Mouse (Mus musculus) kidney, postnatal 0 days (tissue): ENCODE data around the gene Rims1. TPM values are rescaled to one million over a fixed set of nuclear protein-coding genes. Genes with fewer than 3 reads are reported as not detected.

Experiments
- ATAC-seq: fragments of 200-750 bp; cut with Nextera tagmentation; replicated peaks from 2 replicates; pipeline ENCODE4 v1.8.0; 2017; ENCODE audit warnings: low read depth, moderate number of reproducible peaks, moderate TSS enrichment, moderate library complexity; ENCODE audit not compliant: low FRiP score
- DNase-seq: peaks from one replicate; pipeline ENCODE4 v3.0.0-alpha.2; 2016; ENCODE audit warnings: low spot score
- H3K27ac ChIP-seq: fragments of 300-500 bp; sonication (generic); 2 replicates; pipeline ENCODE4 v1.5.1; 2014; ENCODE audit warnings: mild to moderate bottlenecking
- H3K27me3 ChIP-seq: fragments of 300-500 bp; sonication (generic); 2 replicates; pipeline ENCODE4 v1.6.1; 2014; ENCODE audit warnings: low read length, mixed read lengths; ENCODE audit not compliant: insufficient read depth
- H3K36me3 ChIP-seq: fragments of 300-500 bp; sonication (generic); 2 replicates; pipeline ENCODE4 v1.6.1; 2014; ENCODE audit warnings: low read length, mixed read lengths; ENCODE audit not compliant: insufficient read depth
- H3K4me1 ChIP-seq: fragments of 300-500 bp; sonication (generic); replicated peaks from 2 replicates; pipeline ENCODE4 v1.6.1; 2014; ENCODE audit warnings: antibody characterized with exemption, low read length, mixed read lengths; ENCODE audit not compliant: insufficient read depth
- H3K4me2 ChIP-seq: fragments of 300-500 bp; sonication (generic); 2 replicates; pipeline ENCODE4 v1.6.1; 2014; ENCODE audit warnings: mild to moderate bottlenecking, low read length, moderate library complexity, mixed read lengths
- H3K4me3 ChIP-seq: fragments of 300-500 bp; sonication (generic); replicated peaks from 2 replicates; pipeline ENCODE4 v1.5.1; 2014; ENCODE audit warnings: low read depth, low read length
- H3K9ac ChIP-seq: fragments of 300-500 bp; sonication (generic); 2 replicates; pipeline ENCODE4 v1.6.1; 2014; ENCODE audit warnings: low read depth, low read length
- H3K9me3 ChIP-seq: fragments of 300-500 bp; sonication (generic); replicated peaks from 2 replicates; pipeline ENCODE4 v1.6.1; 2016; ENCODE audit warnings: low read length, inconsistent platforms, mixed read lengths
- CTCF ChIP-seq: IDR thresholded peaks from 2 replicates; pipeline ENCODE4 v1.5.1; 2016; ENCODE audit warnings: antibody characterized with exemption, low read depth, mild to moderate bottlenecking, moderate library complexity
- WGBS: fragments of 180-500 bp; shearing (Covaris S2); extraction: QIAGEN DNeasy Blood & Tissue Kit; methylation state at CpG from one replicate; pipeline ENCODE4 v1.1.7; 2014; 5-methylcytosine and 5-hydroxymethylcytosine counted together
- polyA plus RNA-seq: library from polyadenylated mRNA; unstranded; fragments of >200 nt; fragmentation: Nextera tagmentation; extraction: Ambion mirVana; gene quantifications from 2 replicates; pipeline ENCODE4 v1.2.1, GENCODE M21; 2015

The Rims1 gene
- polyA plus RNA-seq, 1 experiment from 2014 or later, result 0.38 TPM

DNA sequence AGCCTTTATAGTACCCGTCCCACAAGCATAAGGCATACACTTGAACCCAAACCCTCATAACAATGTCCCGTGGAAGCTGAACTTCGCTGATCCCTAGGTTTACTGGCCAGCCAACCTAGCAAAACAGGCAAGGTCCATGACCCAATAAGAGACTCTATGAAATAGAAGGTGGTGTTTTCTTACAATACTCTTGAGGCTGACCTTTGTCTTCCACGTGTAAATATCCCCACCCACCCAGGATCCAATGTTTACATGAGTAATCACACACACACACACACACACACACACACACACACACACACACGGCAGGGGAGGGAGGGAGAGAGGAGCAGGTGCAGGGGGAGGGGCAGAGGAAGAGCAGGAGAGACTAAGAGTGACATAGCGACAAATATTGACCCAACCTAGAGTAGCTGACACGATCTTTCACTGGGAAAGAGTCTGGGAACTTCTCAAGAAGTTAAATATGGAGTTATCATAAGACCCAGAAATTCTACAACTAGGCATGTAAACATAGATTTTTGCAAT is 217.9 kb downstream of the Rims1 start:
- H3K27ac ChIP-seq, result no peak overlapping the region
- DNase-seq, result no peak
- ATAC-seq, result no peak
- H3K9me3 ChIP-seq, result no peaks in the 10 kb centered on the region
- TF ChIP-seq CTCF, result no peak
- 75% methylated on average over 7 of the region's 7 CpGs for WGBS
- H3K4me2 ChIP-seq, result no peak overlapping the region
- no peaks in the 10 kb centered on the region for H3K27me3 ChIP-seq
- H3K4me1 ChIP-seq, result no peaks in the 10 kb centered on the region
- H3K9ac ChIP-seq, result no peak overlapping the region
- no peaks in the 10 kb centered on the region for H3K36me3 ChIP-seq
- H3K4me3 ChIP-seq, result no peak overlapping the region

DNA sequence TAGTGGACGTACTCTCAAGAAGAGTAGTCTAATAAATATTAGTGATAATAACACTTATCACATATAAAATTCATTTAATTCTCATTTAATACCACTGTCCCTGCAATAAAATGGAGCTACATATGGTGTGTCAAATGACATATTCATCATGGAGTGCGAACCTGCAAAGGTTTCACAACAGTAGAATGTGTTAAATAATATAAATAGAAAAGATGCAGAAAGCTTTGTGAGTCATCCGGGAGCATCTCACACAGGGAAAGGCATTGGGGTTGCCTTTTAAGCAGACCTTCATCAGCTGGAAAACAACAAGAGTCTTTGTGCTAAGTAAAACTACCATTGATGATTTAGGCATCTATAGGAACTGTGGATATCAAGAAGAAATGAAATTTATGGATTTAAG is 220.2 kb downstream of the Rims1 start:
- H3K36me3 ChIP-seq, result no peaks in the 10 kb centered on the region
- 89% methylated on average over 3 of the region's 3 CpGs for WGBS
- no peaks in the 10 kb centered on the region for H3K27me3 ChIP-seq
- no peak for TF ChIP-seq CTCF
- H3K4me2 ChIP-seq, result no peak overlapping the region
- H3K9me3 ChIP-seq, result no peaks in the 10 kb centered on the region
- H3K4me1 ChIP-seq, result no peaks in the 10 kb centered on the region
- DNase-seq (no peak), ATAC-seq (no peak)
- H3K27ac ChIP-seq, result no peak overlapping the region
- no peak overlapping the region for H3K9ac ChIP-seq
- H3K4me3 ChIP-seq, result no peak overlapping the region

DNA sequence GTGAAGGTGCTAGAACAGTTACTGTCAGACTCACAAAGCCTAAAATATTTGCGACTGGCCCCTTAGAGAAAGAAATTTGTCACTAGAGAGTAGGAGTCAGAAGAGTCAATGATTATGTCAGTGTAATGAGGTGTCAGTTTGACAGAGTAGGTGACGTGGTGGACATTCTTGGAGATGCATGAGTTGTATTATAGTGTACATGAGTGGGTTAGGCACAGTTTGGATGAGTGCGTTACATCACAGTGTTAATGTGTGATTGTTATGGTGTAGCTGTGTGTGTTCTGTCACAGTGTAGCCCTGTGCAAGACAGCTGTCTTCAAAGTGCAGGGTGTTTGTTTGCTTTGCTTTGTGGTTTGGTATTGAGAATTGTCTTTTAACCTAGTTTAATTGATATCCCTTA is 226.3 kb downstream of the Rims1 start:
- Histone ChIP-seq H3K9ac (no peak overlapping the region), H3K4me1 (no peaks in the 10 kb centered on the region), H3K36me3 (no peaks in the 10 kb centered on the region), H3K4me3 (no peak overlapping the region), H3K27me3 (no peaks in the 10 kb centered on the region), H3K27ac (no peak overlapping the region), H3K4me2 (no peak overlapping the region), H3K9me3 (no peaks in the 10 kb centered on the region)
- WGBS, result 77% methylated on average over 3 of the region's 3 CpGs
- no peak for TF ChIP-seq CTCF
- no peak for ATAC-seq
- no peak for DNase-seq

DNA sequence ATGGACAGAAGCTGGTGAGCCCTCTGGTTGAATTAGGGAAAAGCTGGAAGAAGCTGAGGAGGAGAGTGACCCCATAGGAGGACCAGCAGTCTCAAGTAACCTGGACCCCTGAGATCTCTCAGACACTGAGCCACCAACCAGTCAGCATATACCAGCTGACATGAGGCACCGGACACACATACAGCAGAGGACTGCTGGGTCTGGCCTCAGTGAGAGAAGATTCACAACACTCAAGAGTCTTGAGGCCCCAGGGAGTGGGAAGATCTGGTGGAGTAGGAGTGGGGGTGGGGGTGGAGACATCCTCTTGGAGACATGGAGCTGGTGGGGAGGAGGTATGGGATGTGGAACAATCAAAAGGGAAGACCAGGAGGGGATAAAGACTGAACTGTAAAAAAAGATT is 233.1 kb downstream of the Rims1 start:
- no peak for TF ChIP-seq CTCF
- no peak for DNase-seq
- no peaks in the 10 kb centered on the region for H3K9me3 ChIP-seq
- H3K27me3 ChIP-seq, result no peaks in the 10 kb centered on the region
- no peak overlapping the region for H3K4me3 ChIP-seq
- no peaks in the 10 kb centered on the region for H3K36me3 ChIP-seq
- no peaks in the 10 kb centered on the region for H3K4me1 ChIP-seq
- no peak overlapping the region for H3K27ac ChIP-seq
- H3K4me2 ChIP-seq, result no peak overlapping the region
- no peak for ATAC-seq
- no peak overlapping the region for H3K9ac ChIP-seq
- WGBS, result 93% methylated on average over 1 of the region's 1 CpGs

DNA sequence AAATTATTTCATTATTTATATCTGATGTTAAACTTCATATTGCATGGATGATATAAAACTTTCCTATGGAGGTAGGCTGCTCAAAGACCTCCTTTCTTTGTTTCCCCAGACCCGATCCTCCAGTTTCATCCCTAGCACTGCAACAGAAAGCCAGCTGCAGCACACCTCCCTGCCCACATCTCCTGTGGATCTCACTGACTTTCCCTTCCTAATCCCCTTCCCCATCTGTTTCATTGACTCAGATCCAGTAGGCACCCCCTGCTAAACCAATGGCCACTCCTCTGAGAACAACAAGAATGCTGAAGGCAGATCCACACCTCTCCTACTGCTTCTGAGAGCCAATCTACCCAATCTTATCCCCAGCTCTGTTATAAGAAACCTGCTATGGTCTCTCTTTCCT is 259.5 kb downstream of the Rims1 start:
- Histone ChIP-seq H3K36me3 (no peaks in the 10 kb centered on the region), H3K4me3 (no peak overlapping the region), H3K9me3 (no peaks in the 10 kb centered on the region), H3K27ac (no peak overlapping the region), H3K27me3 (no peaks in the 10 kb centered on the region), H3K4me2 (no peak overlapping the region), H3K9ac (no peak overlapping the region), H3K4me1 (no peaks in the 10 kb centered on the region)
- no peak for TF ChIP-seq CTCF
- 68% methylated on average over 1 of the region's 1 CpGs for WGBS
- ATAC-seq (no peak), DNase-seq (no peak)

DNA sequence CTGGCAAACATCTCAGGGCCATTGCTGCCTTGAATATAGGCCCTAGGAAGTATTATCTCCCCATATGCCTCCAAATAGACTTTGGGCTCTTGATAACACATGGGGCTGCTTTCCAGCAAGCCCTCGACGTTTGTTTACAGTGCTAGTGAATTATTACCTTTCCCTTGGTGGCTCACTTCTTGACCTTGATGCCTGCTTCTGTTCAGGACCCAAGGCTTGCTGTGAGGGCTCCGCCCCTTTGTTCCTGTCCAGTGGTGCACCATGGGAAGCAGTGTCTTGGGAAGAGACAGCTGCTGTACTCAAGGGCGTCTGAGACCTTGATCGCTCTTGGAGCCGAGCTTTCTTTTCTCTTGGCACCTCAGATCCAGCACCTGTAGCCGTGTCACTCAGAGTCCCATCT is 267.7 kb downstream of the Rims1 start:
- Histone ChIP-seq H3K4me1 (peaks cover 3% of the 10 kb centered on the region; the same call in 1 of the 2 replicates), H3K27ac (no peak overlapping the region), H3K9ac (no peak overlapping the region), H3K4me3 (no peak overlapping the region), H3K4me2 (no peak overlapping the region), H3K27me3 (peaks cover 16% of the 10 kb centered on the region), H3K36me3 (no peaks in the 10 kb centered on the region), H3K9me3 (no peaks in the 10 kb centered on the region)
- no peak for ATAC-seq
- TF ChIP-seq CTCF, result no peak
- WGBS, result 61% methylated on average over 7 of the region's 7 CpGs
- no peak for DNase-seq

DNA sequence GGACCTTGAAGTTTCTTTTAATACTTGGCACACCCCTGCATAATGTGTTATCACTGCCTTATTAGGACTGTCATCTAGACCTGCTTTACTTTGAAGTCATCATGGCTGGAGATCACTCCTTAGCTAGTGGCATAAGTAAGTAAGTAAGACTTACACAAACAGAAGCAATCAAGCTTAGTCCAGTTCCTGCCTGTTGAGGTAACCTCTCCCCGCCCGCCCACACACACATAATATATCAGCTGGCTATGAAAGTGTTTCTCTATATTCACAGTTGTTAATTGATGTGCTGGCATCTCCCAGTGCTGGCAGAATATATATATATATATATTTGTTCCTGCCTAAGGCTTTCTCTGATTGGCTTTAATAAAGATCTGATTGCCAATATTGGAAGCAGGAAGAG is 269.0 kb downstream of the Rims1 start:
- ATAC-seq (no peak), DNase-seq (no peak)
- TF ChIP-seq CTCF, result no peak
- Histone ChIP-seq H3K9me3 (no peaks in the 10 kb centered on the region), H3K27ac (no peak overlapping the region), H3K4me1 (peaks cover 3% of the 10 kb centered on the region; the same call in 1 of the 2 replicates), H3K4me2 (no peak overlapping the region), H3K27me3 (peaks cover 21% of the 10 kb centered on the region), H3K36me3 (no peaks in the 10 kb centered on the region), H3K4me3 (no peak overlapping the region), H3K9ac (no peak overlapping the region)
- 69% methylated on average over 2 of the region's 2 CpGs for WGBS
